9 mouse cellular contexts compared by ENCODE assay signal in genomic region chr6:91213287-91214218, GRCm38 (mm10). TPM values are rescaled to one million over a fixed set of nuclear protein-coding genes. Genes with fewer than 3 reads are reported as not detected.
DNase-seq lines count a peak whose midpoint lies in the region; ATAC-seq and TF ChIP-seq lines count a peak whose summit lies in the region.
"Had no signal": no experiment of that assay in that cellular context is flagged by ENCODE, and none has a peak within 500 bp of the region (broad histone marks: within the 10 kb centered on the region; RNA-seq: fewer than 3 reads in every experiment).

No protein-coding gene starts in this region.

- no peak overlapping the region for H3K27ac ChIP-seq in testis, adult 2 months (ENCODE audit: control insufficient read depth, insufficient read depth, low read depth, low read length)
- peak overlapping the region; percentile 84 for H3K27ac ChIP-seq in limb, embryonic 15.5 days
- no peak overlapping the region for H3K27ac ChIP-seq in stomach, postnatal 0 days (replicated peaks)

- no peak for ATAC-seq in limb, embryonic 15.5 days (ENCODE audit: insufficient number of reproducible peaks, low FRiP score, low TSS enrichment, low read depth)
- no peak for ATAC-seq in stomach, postnatal 0 days (ENCODE audit: low FRiP score, low TSS enrichment)

- no peak for TF ChIP-seq EP300 in stomach, postnatal 0 days (optimal IDR thresholded peaks at IDR 0.05)

- H3K27me3 ChIP-seq in testis, adult 2 months (ENCODE audit: control insufficient read depth, insufficient read depth, low read length), result no peaks in the 10 kb centered on the region
- H3K27me3 ChIP-seq in limb, embryonic 15.5 days, result no peaks in the 10 kb centered on the region
- no peaks in the 10 kb centered on the region for H3K27me3 ChIP-seq in stomach, postnatal 0 days (ENCODE audit: control insufficient read depth, insufficient read depth, low read length)

- no peak for TF ChIP-seq POLR2A in testis, adult 2 months (IDR thresholded peaks at IDR 0.05; ENCODE audit: control insufficient read depth, low read depth, low read length)

- no peak for TF ChIP-seq CTCF in testis, adult 2 months (IDR thresholded peaks at IDR 0.05; ENCODE audit: control insufficient read depth, insufficient read depth, insufficient replicate concordance, low read depth, low read length)
- no peak for TF ChIP-seq CTCF in stomach, postnatal 0 days (IDR thresholded peaks at IDR 0.05; ENCODE audit: low read depth)

- no peaks in the 10 kb centered on the region for H3K36me3 ChIP-seq in testis, adult 2 months (ENCODE audit: control insufficient read depth, insufficient read depth, low read length)
- H3K36me3 ChIP-seq in limb, embryonic 15.5 days, result peaks cover 11% of the 10 kb centered on the region; the same call in 1 of the 2 replicates
- H3K36me3 ChIP-seq in stomach, postnatal 0 days (ENCODE audit: control insufficient read depth, insufficient read depth, low read length), result no peaks in the 10 kb centered on the region

- no peaks in the 10 kb centered on the region for H3K9me3 ChIP-seq in limb, embryonic 15.5 days
- no peaks in the 10 kb centered on the region for H3K9me3 ChIP-seq in stomach, postnatal 0 days (ENCODE audit: control insufficient read depth, low read length)

- H3K4me3 ChIP-seq in testis, adult 2 months (ENCODE audit: control insufficient read depth, low read depth, low read length), result peak overlapping the region; percentile 33; the same call in 1 of the 2 replicates
- peak overlapping the region; percentile 55 for H3K4me3 ChIP-seq in limb, embryonic 15.5 days
- peak overlapping the region; percentile 27; the same call in 1 of the 2 replicates for H3K4me3 ChIP-seq in stomach, postnatal 0 days (ENCODE audit: low read depth, low read length)

- WGBS in limb, embryonic 15.5 days, result 35% methylated on average over 21 of the region's 21 CpGs
- 56% methylated on average over 21 of the region's 21 CpGs for WGBS in stomach, postnatal 0 days

- peaks cover 13% of the 10 kb centered on the region for H3K4me1 ChIP-seq in testis, adult 2 months (ENCODE audit: control insufficient read depth, insufficient read depth, low read length)
- peaks cover 86% of the 10 kb centered on the region for H3K4me1 ChIP-seq in limb, embryonic 15.5 days
- peaks cover 4% of the 10 kb centered on the region; the same call in 1 of the 2 replicates for H3K4me1 ChIP-seq in stomach, postnatal 0 days (replicated peaks; ENCODE audit: control insufficient read depth, insufficient read depth)

- peak overlapping the region; percentile 50; the same call in 1 of the 2 replicates for H3K9ac ChIP-seq in limb, embryonic 15.5 days
- no peak overlapping the region for H3K9ac ChIP-seq in stomach, postnatal 0 days (ENCODE audit: low read length)

- peak; percentile 48 to 68 for DNase-seq in cerebellum, postnatal 10 days
- no peak for DNase-seq in cerebellum, adult 9-10 months
- DNase-seq in testis, postnatal 10 days (ENCODE audit: low spot score), result no peak
- DNase-seq in stomach, postnatal 0 days (ENCODE audit: low spot score), result no peak
- no peak for DNase-seq in cerebellum, postnatal 25 days
- DNase-seq in frontal cortex, postnatal 14 days (ENCODE audit: low spot score in 2 of 2), result no peak
- DNase-seq: adrenal gland, adult 8-10 months had no signal

- H3K4me2 ChIP-seq in limb, embryonic 15.5 days, result peak overlapping the region; percentile 67
- H3K4me2 ChIP-seq in stomach, postnatal 0 days (replicated peaks; ENCODE audit: low read depth), result peak overlapping the region; percentile 56

RNA-seq across cellular contexts. Expression of gene Fbln2, which starts 1.3 kb away (rescaled TPM):
- 2.4 and 4.8 TPM in 2 replicates for polyA plus RNA-seq in testis, adult 2 months (2012; rRNA removed)
- polyA plus RNA-seq in limb, embryonic 15.5 days (2015; fragmentation: Nextera tagmentation; extraction: Ambion mirVana), result 297 and 305 TPM in 2 replicates
- 29.5 and 32.1 TPM in 2 replicates for polyA plus RNA-seq in stomach, postnatal 0 days (2015; fragmentation: Nextera tagmentation; extraction: Ambion mirVana)

RNA-seq across cellular contexts. Expression of gene Hdac11, which starts 57.1 kb away (rescaled TPM):
- 146 and 168 TPM in 2 replicates for polyA plus RNA-seq in testis, adult 2 months (2012; rRNA removed)
- polyA plus RNA-seq in limb, embryonic 15.5 days (2015; fragmentation: Nextera tagmentation; extraction: Ambion mirVana), result 13.5 and 13.9 TPM in 2 replicates
- polyA plus RNA-seq in stomach, postnatal 0 days (2015; fragmentation: Nextera tagmentation; extraction: Ambion mirVana), result 6.5 and 7.1 TPM in 2 replicates

Comparison
In these comparisons a context has a peak if more than half of its experiments do, and no peak if none do; other contexts are left out.
1. DNase-seq: peak in cerebellum, postnatal 10 days (2 of 2); none in cerebellum, adult 9-10 months (single experiment), testis, postnatal 10 days (single experiment), stomach, postnatal 0 days (single experiment), cerebellum, postnatal 25 days (0 of 2) and frontal cortex, postnatal 14 days (0 of 2).
2. Peak in every context shown above with its lines, with median percentiles within 50 percentile points of each other: H3K4me3 ChIP-seq.